Mouse (Mus musculus) forebrain, embryonic 13.5 days (tissue): ENCODE results near the gene Kcnn3. TPM values are rescaled to one million over a fixed set of nuclear protein-coding genes. Genes with fewer than 3 reads are reported as not detected.

Experiments used
- ATAC-seq: fragments of 200-750 bp; cut with Nextera tagmentation; 2 replicates; pipeline ENCODE4 v1.8.0; 2017
- H3K27ac ChIP-seq: fragments of 300-500 bp; sonication (generic); 2 replicates; pipeline ENCODE4 v1.5.1; 2015; ENCODE audit warnings: inconsistent platforms, mild to moderate bottlenecking, moderate library complexity
- H3K27me3 ChIP-seq: fragments of 300-500 bp; sonication (generic); 2 replicates; pipeline ENCODE4 v1.6.1; 2015; ENCODE audit warnings: mild to moderate bottlenecking, inconsistent platforms
- H3K36me3 ChIP-seq: fragments of 300-500 bp; sonication (generic); 2 replicates; pipeline ENCODE4 v1.6.1; 2015; ENCODE audit warnings: mild to moderate bottlenecking, inconsistent platforms; ENCODE audit not compliant: poor library complexity, severe bottlenecking
- H3K4me1 ChIP-seq: fragments of 300-500 bp; sonication (generic); 2 replicates; pipeline ENCODE4 v1.6.1; 2015; ENCODE audit warnings: inconsistent platforms
- H3K4me2 ChIP-seq: fragments of 300-500 bp; sonication (generic); 2 replicates; pipeline ENCODE4 v1.6.1; 2015; ENCODE audit warnings: inconsistent platforms, mild to moderate bottlenecking, moderate library complexity
- H3K4me3 ChIP-seq: fragments of 300-500 bp; sonication (generic); 2 replicates; pipeline ENCODE4 v1.5.1; 2015; ENCODE audit warnings: mild to moderate bottlenecking, inconsistent platforms
- H3K9ac ChIP-seq: fragments of 300-500 bp; sonication (generic); 2 replicates; pipeline ENCODE4 v1.6.1; 2015; ENCODE audit warnings: mild to moderate bottlenecking, inconsistent platforms
- H3K9me3 ChIP-seq: fragments of 300-500 bp; sonication (generic); replicated peaks from 2 replicates; pipeline ENCODE4 v1.6.1; 2016; ENCODE audit warnings: inconsistent platforms
- WGBS: fragments of 180-500 bp; shearing (Covaris S2); methylation state at CpG from one replicate; pipeline ENCODE4 v1.1.7; 2015; 5-methylcytosine and 5-hydroxymethylcytosine counted together
- polyA plus RNA-seq: library from polyadenylated mRNA; unstranded; fragments of >200 nt; fragmentation: Nextera tagmentation; extraction: Ambion mirVana; gene quantifications from 2 replicates; pipeline ENCODE4 v1.2.1, GENCODE M21; 2015

The Kcnn3 gene
- polyA plus RNA-seq, 1 experiment from 2014 or later: 4.3 TPM

GRCm38 (mm10) chr3:89598967-89599366 is 79.0 kb downstream of the Kcnn3 start:
- ATAC-seq: no peak
- no peak overlapping the region for H3K27ac ChIP-seq
- no peaks in the 10 kb centered on the region for H3K27me3 ChIP-seq
- no peak overlapping the region for H3K4me2 ChIP-seq
- H3K9ac ChIP-seq: no peak overlapping the region
- H3K36me3 ChIP-seq: no peaks in the 10 kb centered on the region
- H3K4me1 ChIP-seq: peaks cover 9% of the 10 kb centered on the region
- no peak overlapping the region for H3K4me3 ChIP-seq
- peaks cover 5% of the 10 kb centered on the region for H3K9me3 ChIP-seq
- 97% methylated on average over 7 of the region's 7 CpGs for WGBS

GRCm38 (mm10) chr3:89601060-89601459 is 81.1 kb downstream of the Kcnn3 start:
- 53% methylated on average over 7 of the region's 7 CpGs for WGBS
- Histone ChIP-seq H3K9ac (no peak overlapping the region), H3K36me3 (no peaks in the 10 kb centered on the region), H3K4me3 (no peak overlapping the region), H3K4me1 (peaks cover 25% of the 10 kb centered on the region), H3K27me3 (no peaks in the 10 kb centered on the region), H3K4me2 (no peak overlapping the region), H3K9me3 (peaks cover 5% of the 10 kb centered on the region), H3K27ac (peak overlapping the region; percentile 57)
- ATAC-seq: no peak

GRCm38 (mm10) chr3:89603300-89603699 is 83.3 kb downstream of the Kcnn3 start:
- no peak overlapping the region for H3K4me3 ChIP-seq
- H3K4me2 ChIP-seq: no peak overlapping the region
- ATAC-seq: no peak
- no peak overlapping the region for H3K27ac ChIP-seq
- H3K4me1 ChIP-seq: peaks cover 40% of the 10 kb centered on the region
- no peaks in the 10 kb centered on the region for H3K36me3 ChIP-seq
- no peak overlapping the region for H3K9ac ChIP-seq
- peaks cover 5% of the 10 kb centered on the region for H3K9me3 ChIP-seq
- WGBS: 90% methylated on average over 5 of the region's 5 CpGs
- no peaks in the 10 kb centered on the region for H3K27me3 ChIP-seq

GRCm38 (mm10) chr3:89605235-89605634 is 85.3 kb downstream of the Kcnn3 start:
- no peak overlapping the region for H3K9ac ChIP-seq
- 0 out of 2 replicates have a peak, but pooled peaks have one; percentile 22 for ATAC-seq
- H3K4me3 ChIP-seq: no peak overlapping the region
- H3K27me3 ChIP-seq: no peaks in the 10 kb centered on the region
- WGBS: 56% methylated on average over 5 of the region's 5 CpGs
- no peak overlapping the region for H3K27ac ChIP-seq
- no peaks in the 10 kb centered on the region for H3K36me3 ChIP-seq
- no peak overlapping the region for H3K4me2 ChIP-seq
- H3K9me3 ChIP-seq: no peaks in the 10 kb centered on the region
- H3K4me1 ChIP-seq: peaks cover 40% of the 10 kb centered on the region

GRCm38 (mm10) chr3:89607327-89607726 is 87.4 kb downstream of the Kcnn3 start:
- H3K27ac ChIP-seq: peak overlapping the region; percentile 48; the same call in 1 of the 2 replicates
- H3K4me2 ChIP-seq: peak overlapping the region; percentile 25
- H3K27me3 ChIP-seq: no peaks in the 10 kb centered on the region
- 13% methylated on average over 1 of the region's 1 CpGs for WGBS
- H3K4me3 ChIP-seq: no peak overlapping the region
- H3K9me3 ChIP-seq: no peaks in the 10 kb centered on the region
- H3K9ac ChIP-seq: no peak overlapping the region
- H3K4me1 ChIP-seq: peaks cover 39% of the 10 kb centered on the region
- H3K36me3 ChIP-seq: no peaks in the 10 kb centered on the region
- ATAC-seq: peak; percentile 48

- H3K9me3 ChIP-seq: no peaks in the 10 kb centered on the region
- no peak overlapping the region for H3K9ac ChIP-seq
- H3K4me1 ChIP-seq: peaks cover 38% of the 10 kb centered on the region
- H3K36me3 ChIP-seq: no peaks in the 10 kb centered on the region
- 83% methylated on average over 5 of the region's 5 CpGs for WGBS
- no peak overlapping the region for H3K27ac ChIP-seq
- no peaks in the 10 kb centered on the region for H3K27me3 ChIP-seq
- ATAC-seq: no peak
- no peak overlapping the region for H3K4me3 ChIP-seq
- no peak overlapping the region for H3K4me2 ChIP-seq
Observed at GRCm38 (mm10) chr3:89612048-89612447, 92.1 kb downstream of the Kcnn3 start.

GRCm38 (mm10) chr3:89613526-89614523 is 93.9 kb downstream of the Kcnn3 start:
- peak overlapping the region; percentile 12; the same call in 1 of the 2 replicates for H3K9ac ChIP-seq
- peak overlapping the region; percentile 19 for H3K4me2 ChIP-seq
- no peaks in the 10 kb centered on the region for H3K36me3 ChIP-seq
- H3K9me3 ChIP-seq: no peaks in the 10 kb centered on the region
- 22% methylated on average over 18 of the region's 18 CpGs for WGBS
- H3K4me1 ChIP-seq: peaks cover 31% of the 10 kb centered on the region
- H3K27me3 ChIP-seq: no peaks in the 10 kb centered on the region
- H3K4me3 ChIP-seq: no peak overlapping the region
- H3K27ac ChIP-seq: peak overlapping the region; percentile 87
- ATAC-seq: peak; percentile 92

- WGBS: 69% methylated on average over 6 of the region's 6 CpGs
- ATAC-seq: no peak
- H3K27ac ChIP-seq: no peak overlapping the region
Observed at GRCm38 (mm10) chr3:89616861-89617260, 96.9 kb downstream of the Kcnn3 start.

GRCm38 (mm10) chr3:89617360-89617759 is 97.4 kb downstream of the Kcnn3 start:
- no peaks in the 10 kb centered on the region for H3K36me3 ChIP-seq
- no peak overlapping the region for H3K9ac ChIP-seq
- H3K4me3 ChIP-seq: no peak overlapping the region
- H3K4me1 ChIP-seq: peaks cover 28% of the 10 kb centered on the region
- H3K27me3 ChIP-seq: no peaks in the 10 kb centered on the region
- H3K4me2 ChIP-seq: no peak overlapping the region
- H3K9me3 ChIP-seq: no peaks in the 10 kb centered on the region
- no peak for ATAC-seq
- 91% methylated on average over 2 of the region's 2 CpGs for WGBS
- no peak overlapping the region for H3K27ac ChIP-seq

More at GRCm38 (mm10) chr3:89616861-89617260, 96.9 kb downstream of the Kcnn3 start:
- H3K4me1 ChIP-seq: peaks cover 30% of the 10 kb centered on the region
- no peaks in the 10 kb centered on the region for H3K27me3 ChIP-seq
- no peaks in the 10 kb centered on the region for H3K36me3 ChIP-seq
- H3K4me3 ChIP-seq: no peak overlapping the region
- no peak overlapping the region for H3K9ac ChIP-seq
- no peaks in the 10 kb centered on the region for H3K9me3 ChIP-seq
- no peak overlapping the region for H3K4me2 ChIP-seq

GRCm38 (mm10) chr3:89622825-89623224 is 102.9 kb downstream of the Kcnn3 start:
- WGBS: 5% methylated on average over 6 of the region's 6 CpGs
- peak; percentile 37; the same call in 1 of the 2 replicates for ATAC-seq
- Histone ChIP-seq H3K4me2 (no peak overlapping the region), H3K4me3 (no peak overlapping the region), H3K4me1 (peaks cover 48% of the 10 kb centered on the region), H3K9me3 (no peaks in the 10 kb centered on the region), H3K9ac (no peak overlapping the region), H3K36me3 (no peaks in the 10 kb centered on the region), H3K27ac (peak overlapping the region; percentile 52), H3K27me3 (no peaks in the 10 kb centered on the region)

- WGBS: 23% methylated on average over 4 of the region's 4 CpGs
Observed at GRCm38 (mm10) chr3:89623531-89623930, 103.6 kb downstream of the Kcnn3 start.

GRCm38 (mm10) chr3:89624001-89624400 is 104.0 kb downstream of the Kcnn3 start:
- H3K27ac ChIP-seq: peak overlapping the region; percentile 82; the same call in 1 of the 2 replicates

More at GRCm38 (mm10) chr3:89623531-89623930, 103.6 kb downstream of the Kcnn3 start:
- H3K27ac ChIP-seq: peak overlapping the region; percentile 82; the same call in 1 of the 2 replicates
- ATAC-seq: no peak
- H3K4me3 ChIP-seq: no peak overlapping the region
- no peak overlapping the region for H3K9ac ChIP-seq
- H3K27me3 ChIP-seq: no peaks in the 10 kb centered on the region
- no peaks in the 10 kb centered on the region for H3K36me3 ChIP-seq
- no peaks in the 10 kb centered on the region for H3K9me3 ChIP-seq
- H3K4me2 ChIP-seq: no peak overlapping the region
- H3K4me1 ChIP-seq: peaks cover 53% of the 10 kb centered on the region

More at GRCm38 (mm10) chr3:89624001-89624400, 104.0 kb downstream of the Kcnn3 start:
- peaks cover 56% of the 10 kb centered on the region for H3K4me1 ChIP-seq
- H3K9ac ChIP-seq: no peak overlapping the region
- no peaks in the 10 kb centered on the region for H3K9me3 ChIP-seq
- 53% methylated on average over 6 of the region's 6 CpGs for WGBS
- H3K4me2 ChIP-seq: no peak overlapping the region
- H3K27me3 ChIP-seq: no peaks in the 10 kb centered on the region
- H3K36me3 ChIP-seq: no peaks in the 10 kb centered on the region
- H3K4me3 ChIP-seq: no peak overlapping the region
- ATAC-seq: no peak
